Mouse (Mus musculus) heart, adult 8-10 months (tissue): ENCODE results near the gene Fosl1. TPM values are rescaled to one million over a fixed set of nuclear protein-coding genes. Genes with fewer than 3 reads are reported as not detected.

Experiments used
- DNase-seq: peaks from one replicate; pipeline ENCODE4 v3.0.0; 2022; ENCODE audit warnings: low spot score
- total RNA-seq, 4 experiments: library from RNA; stranded (reverse); gene quantifications; 2 replicates each; pipeline ENCODE4 v1.2.4; 2022

Gene Fosl1
- total RNA-seq, 4 experiments from 2014 or later: 0.14 to 0.23 TPM; not detected in 2

DNA sequence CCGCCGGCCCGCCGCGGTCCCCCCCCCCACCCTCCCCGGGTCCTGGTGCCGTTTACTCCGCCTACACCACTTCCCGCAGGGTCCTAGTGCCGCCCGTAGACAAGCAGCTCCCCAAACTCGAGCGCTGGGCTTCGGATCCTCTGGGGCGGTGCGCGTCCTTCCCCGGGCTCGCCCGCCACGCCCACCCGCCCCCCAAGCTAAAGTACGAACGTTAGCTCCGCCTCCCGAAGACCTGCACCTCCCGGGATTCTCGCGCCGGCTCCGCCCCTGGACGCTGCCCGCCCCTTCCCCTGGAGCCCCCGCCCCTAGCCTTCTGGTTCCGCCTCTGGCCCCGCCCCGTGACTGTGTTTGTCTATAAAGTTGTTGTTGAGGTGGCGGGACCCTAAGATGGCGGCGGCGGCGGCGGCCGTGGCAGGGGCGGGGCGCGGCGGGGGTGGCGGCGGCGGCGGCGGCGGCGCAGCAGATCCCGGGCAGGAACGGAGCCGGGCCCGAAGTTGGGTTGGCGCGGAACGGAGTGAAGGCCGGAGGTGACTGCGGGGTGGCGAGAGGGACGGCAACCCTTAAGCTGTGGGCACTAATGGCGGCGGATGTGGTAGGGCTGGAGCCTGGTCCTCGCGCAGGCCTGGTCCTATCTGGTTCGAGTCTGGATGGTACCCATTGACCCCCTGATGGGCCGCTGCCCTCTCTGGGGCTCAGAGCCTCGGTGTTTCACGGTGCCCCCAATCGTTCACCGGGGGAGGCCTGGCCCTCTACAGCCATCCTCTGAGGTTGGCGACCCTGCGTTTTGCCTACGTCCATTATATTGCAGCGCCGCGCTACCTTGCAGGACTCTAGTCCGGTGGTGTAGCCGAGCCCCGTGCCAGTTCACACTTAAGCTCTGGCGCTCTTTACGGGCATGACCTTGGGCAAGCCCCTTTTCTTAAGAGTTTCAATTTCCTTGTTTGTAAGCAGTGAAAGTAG is 22.3 kb upstream of the Fosl1 start, which contains the start of the genes Drap1 and AI837181:
Gene Drap1 (minus strand): TSS at position 198 of the 960 bp plus-strand sequence.
Gene AI837181 (plus strand): TSS at position 363 of the 960 bp plus-strand sequence.
- DNase-seq: peak; percentile 90

DNA sequence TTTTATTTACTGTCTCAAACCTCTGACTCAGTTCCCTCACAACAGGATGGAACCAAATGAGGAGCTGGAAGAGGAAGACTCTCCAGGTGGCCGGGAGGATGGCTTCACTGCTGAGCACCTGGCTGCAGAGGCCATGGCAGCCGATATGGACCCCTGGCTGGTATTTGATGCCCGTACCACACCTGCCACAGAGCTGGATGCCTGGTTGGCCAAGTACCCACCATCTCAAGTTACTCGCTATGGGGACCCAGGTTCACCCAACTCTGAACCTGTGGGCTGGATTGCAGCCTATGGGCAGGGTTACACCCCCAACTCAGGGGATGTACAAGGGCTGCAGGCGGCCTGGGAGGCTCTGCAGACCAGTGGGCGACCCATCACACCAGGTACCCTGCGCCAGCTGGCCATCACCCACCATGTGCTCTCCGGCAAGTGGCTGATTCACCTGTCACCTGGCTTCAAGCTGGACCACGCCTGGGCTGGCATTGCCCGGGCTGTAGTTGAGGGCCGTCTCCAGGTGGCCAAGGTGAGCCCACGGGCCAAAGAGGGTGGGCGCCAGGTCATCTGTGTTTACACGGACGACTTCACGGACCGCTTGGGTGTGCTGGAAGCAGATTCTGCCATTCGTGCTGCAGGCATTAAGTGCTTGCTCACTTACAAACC is 21.3 kb upstream of the Fosl1 start:
- no peak for DNase-seq

DNA sequence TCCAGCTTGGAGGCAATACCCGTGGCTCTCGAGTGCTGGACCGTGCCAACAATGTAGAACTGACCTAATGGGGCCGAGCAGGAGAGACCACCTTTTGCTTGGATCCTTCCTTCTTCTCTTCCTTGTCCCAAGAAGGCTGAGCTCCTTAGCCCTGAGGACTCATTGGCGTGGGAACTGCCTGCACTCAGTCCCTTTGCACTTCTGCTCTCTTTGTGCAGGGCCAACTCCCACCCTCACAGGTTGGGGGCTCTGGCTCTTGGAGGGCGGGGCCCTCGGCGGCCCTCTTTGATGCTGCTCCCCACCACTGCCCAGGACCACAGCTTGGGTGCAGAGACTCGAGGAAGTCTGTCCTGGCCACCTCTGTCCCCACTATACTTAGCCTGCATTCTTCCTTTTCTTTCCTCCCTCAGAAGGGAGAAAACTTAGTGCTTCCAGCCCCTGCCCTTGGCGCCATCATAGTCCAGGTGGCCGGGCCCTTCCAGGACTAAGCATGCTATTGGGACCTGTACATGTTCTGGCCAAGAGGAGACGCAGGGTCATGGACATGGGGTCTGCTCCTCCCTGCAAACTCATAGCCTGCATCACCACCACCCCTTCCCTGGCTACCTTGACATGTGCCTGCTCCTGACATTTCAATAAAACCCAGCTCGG is 20.6 kb upstream of the Fosl1 start:
- no peak for DNase-seq

DNA sequence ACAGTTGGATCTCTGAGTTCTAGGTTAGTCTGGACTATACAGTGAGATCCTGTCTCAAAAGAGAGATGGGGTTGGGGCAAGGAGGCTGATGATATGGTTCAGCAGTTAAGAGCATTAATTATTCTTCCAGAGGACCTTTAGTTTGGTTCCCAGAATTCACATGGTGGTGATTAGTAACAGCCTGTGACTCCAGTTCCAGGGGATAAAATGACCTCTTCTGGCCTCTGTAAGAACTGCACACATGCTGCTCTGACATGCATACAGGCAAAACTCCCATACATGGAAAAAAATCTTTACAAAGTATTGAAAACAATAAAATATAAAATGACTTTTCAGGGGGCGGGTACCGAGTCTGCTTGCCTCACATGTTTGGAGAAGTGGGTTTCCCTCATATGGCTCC is 19.3 kb upstream of the Fosl1 start:
- no peak for DNase-seq

DNA sequence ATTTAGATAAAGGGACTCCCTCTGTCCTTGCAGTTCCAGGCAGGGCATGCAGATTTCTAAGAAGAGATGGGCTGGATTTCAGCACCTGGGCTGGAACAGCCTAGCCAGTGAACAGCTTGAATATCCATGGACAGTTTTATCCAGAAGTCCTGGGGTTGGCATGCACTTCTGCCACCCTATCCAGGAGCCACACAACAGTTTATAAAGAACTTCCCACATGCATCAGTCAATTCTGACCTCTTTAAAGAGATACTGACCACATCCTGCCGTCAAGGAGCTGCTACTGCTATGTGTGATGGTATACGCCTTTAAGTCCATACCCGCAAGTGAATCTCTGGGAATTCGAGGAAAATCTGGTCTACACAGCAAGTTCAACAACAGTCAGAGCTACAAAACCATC is 18.1 kb upstream of the Fosl1 start:
- DNase-seq: no peak

DNA sequence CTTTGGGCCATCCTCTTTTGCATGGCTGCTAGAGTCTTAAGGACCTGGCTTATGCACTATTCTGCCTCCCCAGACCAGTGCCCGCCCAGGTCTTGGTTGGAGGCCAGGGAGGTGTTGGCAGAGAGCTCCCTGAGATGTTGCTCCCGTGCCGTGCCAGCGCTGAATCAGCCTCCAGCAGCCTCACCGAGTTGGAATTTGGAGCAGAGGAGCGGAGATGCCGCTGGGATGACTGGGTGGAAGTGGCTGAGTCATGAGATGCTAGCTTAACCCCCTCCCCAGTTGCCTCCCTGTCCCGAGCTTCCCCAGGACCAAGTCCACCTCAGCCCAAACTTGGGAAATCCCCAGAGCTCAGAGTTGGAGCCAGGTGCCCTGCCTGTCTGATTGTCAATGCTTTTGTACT is 17.5 kb upstream of the Fosl1 start:
- no peak for DNase-seq

- DNase-seq: no peak
Observed at GRCm38 (mm10) chr19:5430408-5430807, 16.9 kb upstream of the Fosl1 start.

DNA sequence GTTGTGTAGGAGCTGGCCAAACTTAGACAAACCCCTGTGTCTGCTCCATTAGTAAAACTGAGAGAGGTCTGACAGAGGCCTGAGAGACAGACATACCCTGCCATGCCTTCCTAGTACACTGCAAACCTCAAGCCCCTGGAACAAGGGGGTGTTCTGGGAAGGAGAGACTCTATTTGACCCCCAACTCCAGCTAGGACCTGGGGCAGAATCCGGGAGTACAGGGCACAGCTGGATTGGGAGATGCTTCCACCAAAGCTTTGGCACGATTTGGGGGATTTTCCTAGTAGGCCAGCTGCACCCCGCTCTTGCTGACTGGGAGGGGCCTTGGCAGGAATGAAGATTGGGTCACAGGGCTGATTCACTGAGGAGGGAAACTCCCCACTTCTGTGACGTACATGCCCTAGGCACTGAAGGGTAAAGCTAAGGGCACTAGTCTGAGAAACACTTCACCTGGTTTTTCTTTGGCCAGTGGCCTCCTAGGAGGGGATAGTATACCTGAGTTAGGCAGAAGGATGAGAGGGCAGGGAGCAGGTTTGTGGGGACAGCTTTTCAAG is 15.4 kb upstream of the Fosl1 start:
- no peak for DNase-seq

DNA sequence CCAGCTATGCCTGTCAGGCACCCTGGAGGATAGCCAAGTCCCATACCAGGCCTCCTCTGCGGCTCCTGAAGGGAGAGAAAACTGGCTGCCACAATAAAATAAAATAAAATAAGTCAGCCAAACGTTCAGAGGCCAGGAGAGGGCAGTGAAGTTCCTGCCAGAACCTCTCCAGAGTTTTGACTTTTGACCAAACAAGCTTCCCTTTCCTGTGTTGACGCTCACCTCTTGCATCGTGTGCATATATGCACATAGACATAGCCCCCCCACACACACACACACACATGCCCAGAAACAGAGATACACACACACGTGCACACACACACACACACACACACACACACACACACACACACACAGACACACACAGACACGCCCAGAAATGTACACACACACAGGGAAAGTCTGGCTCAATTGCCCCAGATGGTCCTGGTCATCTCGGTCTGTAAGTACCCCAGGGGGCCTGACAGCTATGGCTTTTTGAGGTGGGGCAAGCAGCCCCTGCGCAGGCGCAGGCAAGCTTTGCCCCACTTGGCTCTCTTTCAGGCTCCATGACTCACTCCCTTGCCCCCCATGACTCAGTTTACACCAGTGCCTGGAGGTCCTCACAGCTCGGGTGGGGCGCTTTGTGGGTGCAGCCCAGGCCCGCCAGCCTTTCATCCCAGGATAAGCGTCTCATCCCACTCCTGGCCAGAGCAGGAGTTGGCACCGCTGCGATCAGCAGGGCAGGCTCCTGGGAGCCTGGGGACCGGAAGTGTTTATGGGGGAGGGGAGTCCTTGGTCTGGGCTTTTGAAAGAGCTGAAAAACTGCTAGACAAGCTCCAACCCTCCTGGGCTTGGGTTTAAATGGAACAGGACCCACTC is 14.1 kb upstream of the Fosl1 start:
- DNase-seq: peak; percentile 57

DNA sequence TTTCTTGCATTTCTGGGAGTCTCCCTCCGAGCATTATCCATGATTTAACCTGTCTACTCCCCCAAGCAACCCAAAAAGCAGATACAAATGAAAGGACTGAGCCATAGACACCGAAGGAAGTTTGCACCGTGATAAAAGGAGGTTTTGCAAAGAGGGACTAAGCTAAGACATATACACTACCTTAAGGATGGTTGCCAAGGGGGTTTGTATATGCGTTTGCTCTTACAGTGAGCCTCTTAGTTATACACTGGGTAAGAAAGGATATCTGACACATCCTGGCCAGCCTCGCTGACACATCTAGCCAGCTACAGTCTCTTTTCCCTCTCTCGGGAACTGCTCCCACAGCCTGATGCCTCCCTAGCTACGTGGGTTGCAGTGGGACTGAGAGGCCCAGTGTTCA is 13.4 kb upstream of the Fosl1 start:
- DNase-seq: no peak

DNA sequence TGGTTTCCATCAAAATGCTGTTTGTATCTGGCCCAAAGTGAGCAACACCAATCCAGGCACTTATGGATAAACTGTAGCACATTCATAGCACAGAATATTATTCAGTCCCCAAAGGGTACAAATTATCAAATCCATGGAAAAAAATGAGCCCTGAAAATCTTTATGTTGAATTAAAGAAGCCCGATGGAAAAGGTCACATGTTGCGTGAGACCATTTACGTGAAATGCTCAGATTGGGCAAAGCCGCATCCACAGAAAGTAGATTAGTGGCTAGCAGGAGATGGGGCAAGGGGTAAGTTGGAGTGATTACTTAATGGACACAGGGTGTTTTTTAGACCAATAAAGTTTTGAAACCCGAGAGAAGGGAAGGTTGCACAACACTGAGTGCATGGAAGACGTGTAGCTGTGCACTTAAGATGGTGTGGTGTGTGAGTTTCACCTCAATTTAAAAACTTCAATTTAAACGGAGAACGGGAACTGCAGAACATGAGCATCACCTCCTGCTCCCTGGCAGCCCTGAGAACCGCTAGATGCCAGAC is 2.9 kb upstream of the Fosl1 start:
- no peak for DNase-seq

- no peak for DNase-seq
Observed at GRCm38 (mm10) chr19:5444954-5445353, 2.4 kb upstream of the Fosl1 start.

DNA sequence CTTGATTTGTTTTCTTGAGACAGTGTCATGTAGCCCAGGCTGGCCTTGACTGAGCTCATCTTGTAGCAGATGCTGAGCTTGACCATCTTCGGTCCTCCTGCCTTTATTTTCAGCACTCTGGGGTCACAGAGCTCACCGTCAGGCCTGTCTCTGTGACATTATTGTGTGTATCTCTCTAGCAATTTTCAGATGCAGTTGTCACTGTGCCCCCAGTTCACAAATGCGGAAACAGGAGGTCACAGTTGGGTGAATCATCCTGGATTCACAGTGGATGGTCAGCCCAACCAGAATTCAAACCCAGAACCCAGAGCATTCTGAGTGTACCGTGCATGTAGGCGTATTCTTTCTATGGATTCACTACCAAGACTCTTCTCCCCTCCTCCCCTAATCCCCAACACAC is 1.6 kb upstream of the Fosl1 start:
- DNase-seq: no peak

GRCm38 (mm10) chr19:5448354-5449150 is 1.2 kb downstream of the Fosl1 start:
- DNase-seq: no peak

DNA sequence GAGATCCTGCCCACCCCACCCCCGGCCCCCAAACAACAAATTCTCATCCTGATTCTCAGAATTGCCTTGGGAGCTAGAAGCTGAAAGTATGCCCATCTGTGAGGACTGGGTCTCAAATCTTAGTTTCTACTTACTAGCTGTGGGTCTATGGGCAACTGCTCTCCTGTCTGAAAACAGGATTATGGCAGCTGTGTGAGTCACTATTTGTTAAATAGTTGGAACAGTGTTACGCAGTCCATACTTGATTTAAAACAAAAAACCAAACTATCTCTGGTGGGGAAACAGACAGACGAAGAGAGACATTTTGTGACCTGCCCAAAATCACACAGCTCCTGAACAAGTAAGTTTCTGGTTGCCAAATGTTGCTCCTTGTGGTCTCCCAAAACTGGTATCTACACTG is 2.3 kb downstream of the Fosl1 start:
- no peak for DNase-seq

DNA sequence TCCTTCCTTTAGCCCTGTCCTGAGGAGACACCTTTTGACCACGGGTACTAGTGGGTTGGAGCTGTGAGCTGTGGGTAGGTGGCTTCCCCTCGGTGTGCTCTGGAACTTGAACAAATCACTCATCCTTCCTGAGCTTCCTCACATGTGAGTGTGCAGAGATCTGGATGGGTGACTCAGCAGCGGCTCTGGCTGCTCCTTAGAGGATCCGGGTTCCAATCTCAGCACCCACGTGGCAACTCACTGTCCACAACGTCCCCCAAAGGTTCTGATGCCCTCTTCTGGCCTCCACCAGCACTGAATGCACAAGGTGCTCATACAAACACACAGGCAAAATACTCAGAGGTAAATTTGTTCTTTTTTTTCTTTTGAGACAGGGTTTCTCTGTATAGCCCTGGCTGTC is 4.4 kb downstream of the Fosl1 start:
- DNase-seq: no peak

DNA sequence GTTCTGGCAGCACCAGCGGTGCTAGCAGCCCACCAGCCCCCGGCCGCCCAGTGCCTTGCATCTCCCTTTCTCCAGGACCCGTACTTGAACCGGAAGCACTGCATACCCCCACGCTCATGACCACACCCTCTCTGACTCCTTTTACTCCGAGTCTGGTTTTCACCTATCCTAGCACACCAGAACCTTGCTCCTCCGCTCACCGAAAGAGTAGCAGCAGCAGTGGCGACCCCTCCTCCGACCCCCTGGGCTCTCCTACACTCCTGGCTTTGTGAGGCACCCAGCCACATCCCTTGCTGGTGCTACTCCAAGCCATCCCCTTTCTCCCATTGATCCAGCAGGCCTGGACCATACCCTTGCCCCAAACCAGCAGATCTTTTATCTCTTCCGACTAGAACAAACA is 7.7 kb downstream of the Fosl1 start:
- DNase-seq: no peak

DNA sequence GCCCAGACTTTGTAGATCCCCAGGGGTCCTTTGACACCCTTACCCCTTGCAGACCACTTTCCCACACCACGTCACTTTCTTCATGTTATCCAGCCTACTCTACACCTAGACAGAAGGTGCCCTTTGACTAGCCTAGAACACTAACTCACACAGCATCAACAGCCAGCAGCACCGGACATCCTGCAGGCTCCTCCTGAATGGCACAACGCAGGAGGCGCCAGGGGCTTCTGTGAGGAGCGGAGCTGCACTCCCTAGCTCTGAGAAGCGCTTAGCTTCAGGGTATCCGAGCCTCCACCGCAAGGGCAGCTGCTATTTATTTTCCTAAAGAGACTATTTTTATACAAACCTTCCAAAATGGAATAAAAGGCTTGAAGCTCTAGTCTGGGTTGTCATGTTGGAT is 8.2 kb downstream of the Fosl1 start:
- DNase-seq: no peak

DNA sequence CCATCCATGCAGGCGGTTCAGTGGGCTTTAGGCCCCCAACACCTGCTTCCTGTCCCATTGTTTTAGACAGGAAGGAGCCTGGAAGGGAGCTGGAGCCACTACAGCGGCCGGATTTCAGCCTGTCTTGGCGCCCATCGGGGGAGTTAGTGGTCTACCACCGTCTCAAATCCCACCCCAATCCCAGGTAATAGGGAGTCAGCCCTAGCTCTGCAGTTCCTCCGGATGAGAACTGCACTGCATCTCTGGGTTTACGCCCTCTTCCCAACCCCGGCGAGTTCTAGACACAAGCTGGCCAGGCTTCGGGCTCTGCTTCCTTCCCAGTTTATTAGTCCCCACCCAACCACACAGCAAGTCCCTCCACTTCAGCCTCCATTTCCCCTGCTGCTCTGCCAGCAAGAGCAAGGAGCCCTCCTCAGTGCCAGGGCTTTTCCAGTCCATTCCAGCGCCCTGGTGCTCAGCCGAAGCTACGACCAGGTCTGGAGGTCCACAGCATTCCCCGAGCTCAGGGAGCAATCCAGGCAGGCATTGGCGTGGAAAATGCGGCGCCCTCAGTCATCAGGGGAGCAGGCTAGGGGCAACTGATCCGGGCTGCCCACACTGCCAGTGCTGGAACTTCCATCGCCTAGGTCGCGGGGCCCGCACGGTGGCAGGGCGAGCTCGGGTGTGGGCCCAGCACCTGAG is 9.0 kb downstream of the Fosl1 start:
- DNase-seq: peak; percentile 74
